Mouse (Mus musculus): ENCODE data around the gene Mcoln3. TPM values are rescaled to one million over a fixed set of nuclear protein-coding genes. Genes with fewer than 3 reads are reported as not detected.

Gene Mcoln3
- polyA plus RNA-seq, 1 experiment from 2014 or later: 2.5 TPM

- Histone ChIP-seq H3K4me3 (no peak overlapping the region), H3K9ac (replicated peaks) (no peak overlapping the region), H3K4me1 (peaks cover 15% of the 10 kb centered on the region), H3K4me2 (replicated peaks) (no peak overlapping the region), H3K36me3 (no peaks in the 10 kb centered on the region), H3K27ac (replicated peaks) (no peak overlapping the region), H3K9me3 (no peaks in the 10 kb centered on the region), H3K27me3 (peaks cover 60% of the 10 kb centered on the region)
- 78% methylated on average over 2 of the region's 2 CpGs for WGBS
- ATAC-seq (ENCODE audit: low FRiP score, low read depth): no peak
These were observed 35.7 kb downstream of the Mcoln3 start for GRCm38 (mm10) chr3:146152913-146153312.

GRCm38 (mm10) chr3:146153862-146154611 lies 36.8 kb downstream of the Mcoln3 start:
- H3K9me3 ChIP-seq: no peaks in the 10 kb centered on the region
- H3K9ac ChIP-seq (replicated peaks): no peak overlapping the region
- no peak overlapping the region for H3K4me3 ChIP-seq
- H3K27me3 ChIP-seq: peaks cover 52% of the 10 kb centered on the region
- H3K4me1 ChIP-seq: peaks cover 15% of the 10 kb centered on the region
- WGBS: 35% methylated on average over 12 of the region's 12 CpGs
- peak; percentile 69; the same call in 1 of the 2 replicates for ATAC-seq (ENCODE audit: low FRiP score, low read depth)
- H3K4me2 ChIP-seq (replicated peaks): peak overlapping the region; percentile 27; the same call in 1 of the 2 replicates
- no peak overlapping the region for H3K27ac ChIP-seq (replicated peaks)
- no peaks in the 10 kb centered on the region for H3K36me3 ChIP-seq

DNA sequence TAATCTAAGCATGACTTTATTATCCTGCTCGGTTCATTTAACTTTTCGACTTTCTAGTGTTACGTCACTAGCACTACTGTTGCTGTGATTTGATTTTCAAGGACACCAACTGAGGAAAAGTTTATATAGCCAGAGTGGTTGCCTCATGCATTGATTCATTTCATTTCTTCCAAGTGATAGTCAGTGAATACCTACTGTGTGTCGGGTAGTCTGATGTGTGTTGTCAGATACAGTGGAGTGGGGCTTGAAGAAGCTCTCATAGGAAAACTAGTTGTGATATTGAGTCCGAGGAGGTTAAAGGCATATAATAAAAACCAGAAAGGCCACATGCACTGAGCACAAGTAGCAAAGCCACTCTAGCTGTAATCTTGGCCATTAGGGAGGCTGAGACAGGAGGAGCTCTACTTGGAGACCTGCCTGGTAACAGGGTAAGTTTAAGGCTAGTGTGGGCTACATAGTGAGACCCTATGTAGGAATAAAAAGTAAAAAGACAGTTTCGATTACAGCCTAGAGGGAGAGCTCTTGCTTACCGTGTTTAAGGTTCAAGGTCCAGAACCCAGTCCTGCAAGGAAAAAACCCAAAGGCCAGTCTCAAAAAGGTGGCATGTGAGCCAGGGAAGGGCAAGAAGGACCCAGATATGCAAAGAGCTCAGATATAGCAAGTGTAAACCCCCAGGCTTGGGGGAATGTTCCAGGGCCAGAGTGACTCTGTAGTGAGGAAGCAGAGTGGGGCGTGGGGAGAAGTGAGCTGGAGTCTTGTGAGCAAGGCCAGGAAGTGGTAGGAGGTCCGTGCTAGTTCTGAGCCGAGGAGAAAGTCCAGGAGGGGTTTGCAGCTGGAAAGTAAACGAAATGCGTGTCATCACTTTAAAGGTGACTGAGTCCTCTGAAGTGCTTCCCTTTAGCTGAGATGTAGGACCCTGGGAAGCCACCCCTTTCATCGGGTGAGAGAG lies 38.7 kb downstream of the Mcoln3 start:
- no peak overlapping the region for H3K9ac ChIP-seq (replicated peaks)
- H3K4me2 ChIP-seq (replicated peaks): no peak overlapping the region
- no peak overlapping the region for H3K4me3 ChIP-seq
- no peak for ATAC-seq (ENCODE audit: low FRiP score, low read depth)
- 86% methylated on average over 13 of the region's 13 CpGs for WGBS
- 0 out of 2 replicates have a peak, but pooled peaks cover 4% of the 10 kb centered on the region for H3K4me1 ChIP-seq
- H3K27ac ChIP-seq (replicated peaks): no peak overlapping the region
- no peaks in the 10 kb centered on the region for H3K36me3 ChIP-seq
- H3K27me3 ChIP-seq: peaks cover 33% of the 10 kb centered on the region
- no peaks in the 10 kb centered on the region for H3K9me3 ChIP-seq

DNA sequence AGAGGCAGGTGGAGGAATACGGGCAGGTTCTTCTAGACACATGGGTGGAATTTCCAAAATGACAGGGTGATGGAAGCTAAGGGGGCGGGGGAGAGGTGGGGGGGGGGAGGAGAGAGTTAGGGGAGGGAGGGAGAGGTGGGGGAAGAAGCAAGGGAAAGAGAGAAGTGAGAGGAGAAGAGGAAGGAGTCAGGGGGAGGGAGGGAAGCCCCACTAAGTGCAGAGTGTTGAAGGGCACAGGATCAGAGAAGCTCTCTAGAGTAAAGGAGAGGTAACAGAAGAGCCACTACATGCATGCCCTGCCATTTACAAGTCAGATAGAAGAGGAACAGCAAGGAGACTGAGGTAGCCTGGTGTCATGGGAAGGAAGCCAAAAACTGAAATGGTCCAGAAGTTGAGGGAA lies 39.6 kb downstream of the Mcoln3 start:
- Histone ChIP-seq H3K4me3 (no peak overlapping the region), H3K4me1 (0 out of 2 replicates have a peak, but pooled peaks cover 4% of the 10 kb centered on the region), H3K36me3 (no peaks in the 10 kb centered on the region), H3K4me2 (replicated peaks) (no peak overlapping the region), H3K9me3 (no peaks in the 10 kb centered on the region), H3K9ac (replicated peaks) (no peak overlapping the region), H3K27me3 (peaks cover 24% of the 10 kb centered on the region), H3K27ac (replicated peaks) (no peak overlapping the region)
- ATAC-seq (ENCODE audit: low FRiP score, low read depth): no peak
- 85% methylated on average over 2 of the region's 2 CpGs for WGBS

- H3K27me3 ChIP-seq: peaks cover 12% of the 10 kb centered on the region
- no peak overlapping the region for H3K4me3 ChIP-seq
- H3K4me2 ChIP-seq (replicated peaks): no peak overlapping the region
- ATAC-seq (ENCODE audit: low FRiP score, low read depth): no peak
- no peak overlapping the region for H3K27ac ChIP-seq (replicated peaks)
- H3K36me3 ChIP-seq: no peaks in the 10 kb centered on the region
- H3K9ac ChIP-seq (replicated peaks): no peak overlapping the region
- H3K9me3 ChIP-seq: no peaks in the 10 kb centered on the region
- H3K4me1 ChIP-seq: 0 out of 2 replicates have a peak, but pooled peaks cover 4% of the 10 kb centered on the region
- WGBS: 76% methylated on average over 4 of the region's 4 CpGs
These were observed 40.8 kb downstream of the Mcoln3 start for GRCm38 (mm10) chr3:146158039-146158438.

GRCm38 (mm10) chr3:146159360-146159759 lies 42.1 kb downstream of the Mcoln3 start:
- no peaks in the 10 kb centered on the region for H3K36me3 ChIP-seq
- H3K4me1 ChIP-seq: no peaks in the 10 kb centered on the region
- H3K9ac ChIP-seq (replicated peaks): no peak overlapping the region
- ATAC-seq (ENCODE audit: low FRiP score, low read depth): no peak
- H3K9me3 ChIP-seq: no peaks in the 10 kb centered on the region
- WGBS: 94% methylated on average over 2 of the region's 2 CpGs
- H3K4me3 ChIP-seq: no peak overlapping the region
- H3K4me2 ChIP-seq (replicated peaks): no peak overlapping the region
- no peak overlapping the region for H3K27ac ChIP-seq (replicated peaks)
- peaks cover 11% of the 10 kb centered on the region for H3K27me3 ChIP-seq

- no peaks in the 10 kb centered on the region for H3K36me3 ChIP-seq
- no peak overlapping the region for H3K4me2 ChIP-seq (replicated peaks)
- H3K27ac ChIP-seq (replicated peaks): no peak overlapping the region
- H3K9me3 ChIP-seq: no peaks in the 10 kb centered on the region
- no peaks in the 10 kb centered on the region for H3K4me1 ChIP-seq
- H3K4me3 ChIP-seq: no peak overlapping the region
- no peak for ATAC-seq (ENCODE audit: low FRiP score, low read depth)
- WGBS: 81% methylated on average over 4 of the region's 4 CpGs
- no peak overlapping the region for H3K9ac ChIP-seq (replicated peaks)
- H3K27me3 ChIP-seq: peaks cover 2% of the 10 kb centered on the region; the same call in 1 of the 2 replicates
These were observed 44.9 kb downstream of the Mcoln3 start for GRCm38 (mm10) chr3:146162197-146162596.

DNA sequence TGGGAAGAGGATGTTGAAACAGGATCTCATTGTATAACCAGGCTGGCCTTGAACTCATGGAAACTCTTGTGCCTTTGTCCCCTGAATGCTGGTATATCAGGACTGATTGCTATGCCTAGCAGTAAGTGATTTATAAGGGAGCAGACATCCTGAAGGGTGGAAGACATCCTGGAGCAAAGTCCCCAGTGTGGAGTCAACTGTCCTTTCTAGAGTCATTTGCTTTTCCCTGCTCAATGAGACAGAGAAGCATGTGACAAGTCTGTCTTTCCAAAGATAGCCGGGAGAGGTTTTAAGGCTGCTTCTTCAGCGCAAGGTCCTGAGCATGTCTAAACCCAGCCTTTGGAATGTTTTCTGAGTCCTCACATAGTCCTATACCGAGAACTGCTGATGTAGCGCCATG lies 52.1 kb downstream of the Mcoln3 start:
- Histone ChIP-seq H3K9me3 (no peaks in the 10 kb centered on the region), H3K4me1 (no peaks in the 10 kb centered on the region), H3K4me2 (replicated peaks) (no peak overlapping the region), H3K4me3 (no peak overlapping the region), H3K27ac (replicated peaks) (no peak overlapping the region), H3K9ac (replicated peaks) (no peak overlapping the region), H3K27me3 (no peaks in the 10 kb centered on the region), H3K36me3 (no peaks in the 10 kb centered on the region)
- WGBS: 82% methylated on average over 4 of the region's 4 CpGs
- ATAC-seq (ENCODE audit: low FRiP score, low read depth): no peak

- Histone ChIP-seq H3K9me3 (no peaks in the 10 kb centered on the region), H3K27me3 (no peaks in the 10 kb centered on the region), H3K36me3 (no peaks in the 10 kb centered on the region), H3K9ac (replicated peaks) (no peak overlapping the region), H3K4me2 (replicated peaks) (no peak overlapping the region), H3K27ac (replicated peaks) (no peak overlapping the region), H3K4me1 (no peaks in the 10 kb centered on the region), H3K4me3 (no peak overlapping the region)
- ATAC-seq (ENCODE audit: low FRiP score, low read depth): no peak
- WGBS: 73% methylated on average over 5 of the region's 5 CpGs
These were observed 55.8 kb downstream of the Mcoln3 start for GRCm38 (mm10) chr3:146173030-146173429.

DNA sequence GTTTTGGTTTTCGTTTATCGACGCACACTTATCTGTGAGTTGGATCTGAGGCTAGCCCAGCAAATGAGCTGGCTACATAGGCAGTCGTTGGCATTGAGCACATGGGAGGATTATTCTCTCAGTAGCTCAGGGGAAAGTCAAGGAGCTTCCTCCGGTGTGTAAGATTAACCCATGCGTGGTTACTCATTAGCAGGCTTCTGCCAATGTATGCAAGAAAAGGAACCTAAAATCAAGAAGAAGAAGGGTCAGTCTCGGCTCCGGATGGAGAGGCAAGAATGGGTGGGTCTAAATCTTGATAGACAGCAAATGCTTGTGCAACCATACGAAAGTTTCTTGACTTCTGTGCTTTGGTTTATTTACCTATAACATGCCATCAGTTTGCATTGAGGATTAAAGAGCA lies 57.0 kb downstream of the Mcoln3 start:
- Histone ChIP-seq H3K4me3 (no peak overlapping the region), H3K36me3 (no peaks in the 10 kb centered on the region), H3K4me2 (replicated peaks) (no peak overlapping the region), H3K9ac (replicated peaks) (no peak overlapping the region), H3K9me3 (no peaks in the 10 kb centered on the region), H3K27ac (replicated peaks) (no peak overlapping the region), H3K27me3 (peaks cover under 1% of the 10 kb centered on the region; the same call in 1 of the 2 replicates), H3K4me1 (no peaks in the 10 kb centered on the region)
- ATAC-seq (ENCODE audit: low FRiP score, low read depth): no peak
- 88% methylated on average over 9 of the region's 9 CpGs for WGBS

GRCm38 (mm10) chr3:146177295-146177694 lies 60.0 kb downstream of the Mcoln3 start:
- ATAC-seq (ENCODE audit: low FRiP score, low read depth): no peak
- Histone ChIP-seq H3K4me3 (no peak overlapping the region), H3K27me3 (peaks cover 11% of the 10 kb centered on the region; the same call in 1 of the 2 replicates), H3K9me3 (no peaks in the 10 kb centered on the region), H3K4me1 (no peaks in the 10 kb centered on the region), H3K27ac (replicated peaks) (no peak overlapping the region), H3K4me2 (replicated peaks) (0 out of 2 replicates have a peak overlapping the region, but pooled peaks have one; percentile 54), H3K9ac (replicated peaks) (no peak overlapping the region), H3K36me3 (no peaks in the 10 kb centered on the region)
- 83% methylated on average over 7 of the region's 7 CpGs for WGBS

Measured in midbrain, embryonic 12.5 days (tissue).